Mouse (Mus musculus) cerebellum, postnatal 4 days (tissue): ENCODE data around the gene Robo2.
"Not testable (repeated sequence)": the region's sequence is repeated elsewhere in the genome, so short reads cannot be mapped to it uniquely, and the experiment has no call there.

Source experiments
- DNase-seq, 2 experiments: peaks; one replicate each; pipeline ENCODE4 v3.0.0; 2022; ENCODE audit warnings: low spot score in 2 of 2, mixed read lengths in 1 of 2

Gene Robo2

DNA sequence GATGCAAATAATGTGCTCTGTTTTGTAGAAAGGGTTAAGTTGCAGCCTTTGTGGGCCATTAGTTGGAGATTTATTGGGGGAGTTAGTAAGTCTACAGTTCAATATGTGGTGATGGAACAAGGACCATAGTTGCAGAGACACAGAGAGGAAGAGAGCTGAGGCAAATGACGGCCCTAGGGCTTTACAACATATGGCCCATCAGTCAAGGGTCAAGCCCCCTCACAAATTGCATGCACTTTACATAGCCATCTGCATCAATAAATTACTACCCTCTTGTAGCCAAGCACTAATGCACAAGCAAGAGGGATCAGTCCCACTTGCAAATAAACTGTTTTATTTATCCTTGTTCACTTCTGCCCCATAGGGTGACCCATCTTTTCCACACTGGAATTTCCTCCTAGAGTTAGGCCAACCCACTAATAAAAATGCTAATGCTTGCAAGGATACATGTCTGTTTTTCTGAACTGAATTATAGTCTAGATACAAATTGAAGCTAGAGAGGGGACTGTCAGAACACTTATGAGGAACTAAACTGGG lies 194.7 kb downstream of the Robo2 start:
- no peak for DNase-seq

DNA sequence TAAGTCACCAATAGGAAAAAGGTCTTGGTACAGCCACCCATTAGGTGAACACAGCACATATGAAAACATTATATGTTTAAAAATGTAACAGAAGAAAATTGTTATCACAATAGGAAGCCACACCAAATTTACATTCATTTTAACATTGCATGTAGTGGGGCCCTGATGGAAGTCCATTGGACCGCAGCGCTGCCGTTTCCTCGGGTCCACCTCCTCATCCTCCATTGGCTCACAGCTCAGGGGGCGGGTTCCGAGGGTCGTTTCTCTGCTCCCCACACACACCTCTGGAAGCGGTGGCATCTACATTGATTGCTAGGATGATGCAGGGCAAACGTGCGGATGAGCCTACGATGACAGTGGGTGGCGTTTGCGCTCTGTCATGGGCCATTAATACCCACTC lies 195.8 kb downstream of the Robo2 start:
- no peak for DNase-seq

DNA sequence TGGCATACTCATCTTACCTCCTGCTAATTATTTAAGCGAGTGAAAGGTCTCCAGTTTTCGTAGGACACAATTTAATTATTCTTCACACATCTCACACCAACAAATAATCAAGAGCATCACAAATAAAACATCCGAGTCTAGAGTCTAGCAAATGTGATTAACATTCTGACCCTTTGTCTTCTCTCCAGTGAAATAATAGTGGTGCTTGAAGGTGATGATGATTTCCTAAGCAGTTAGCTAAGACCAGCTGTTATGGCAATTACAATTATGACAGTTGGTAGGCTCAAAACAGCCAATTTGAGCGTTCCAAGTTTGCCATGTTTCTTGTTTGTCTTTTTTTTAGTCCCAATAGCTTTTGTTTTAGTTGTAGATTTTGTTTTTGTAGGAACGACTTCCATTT lies 210.9 kb downstream of the Robo2 start:
- no peak for DNase-seq

DNA sequence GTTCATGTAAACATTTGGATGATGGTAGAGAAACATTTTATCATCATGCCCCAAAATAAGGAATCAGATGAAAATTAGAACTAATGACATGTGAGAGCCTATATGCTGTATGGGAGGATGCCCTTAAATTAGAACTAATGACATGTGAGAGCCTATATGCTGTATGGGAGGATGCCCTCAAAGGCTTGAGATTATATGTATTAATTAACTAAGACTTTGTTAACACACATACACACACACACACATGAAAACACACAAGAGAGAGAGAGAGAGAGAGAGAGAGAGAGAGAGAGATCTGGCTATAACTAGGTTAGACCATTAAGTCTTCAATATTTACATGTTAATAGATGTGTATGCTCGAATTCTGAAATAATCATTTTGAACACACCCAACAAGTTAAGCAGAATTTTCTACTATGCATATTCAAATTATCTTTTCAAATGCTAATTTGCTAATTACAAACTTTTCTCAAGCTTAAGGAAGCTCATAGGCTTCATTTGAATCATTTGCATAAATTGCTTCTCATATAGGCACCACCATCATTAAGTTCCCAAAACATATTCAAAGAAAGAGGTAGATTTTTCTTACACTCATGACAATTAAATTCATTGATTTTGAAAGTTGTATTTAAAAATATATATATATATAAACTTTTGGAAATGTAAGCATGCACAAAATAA lies 211.5 kb downstream of the Robo2 start:
- no peak for DNase-seq

DNA sequence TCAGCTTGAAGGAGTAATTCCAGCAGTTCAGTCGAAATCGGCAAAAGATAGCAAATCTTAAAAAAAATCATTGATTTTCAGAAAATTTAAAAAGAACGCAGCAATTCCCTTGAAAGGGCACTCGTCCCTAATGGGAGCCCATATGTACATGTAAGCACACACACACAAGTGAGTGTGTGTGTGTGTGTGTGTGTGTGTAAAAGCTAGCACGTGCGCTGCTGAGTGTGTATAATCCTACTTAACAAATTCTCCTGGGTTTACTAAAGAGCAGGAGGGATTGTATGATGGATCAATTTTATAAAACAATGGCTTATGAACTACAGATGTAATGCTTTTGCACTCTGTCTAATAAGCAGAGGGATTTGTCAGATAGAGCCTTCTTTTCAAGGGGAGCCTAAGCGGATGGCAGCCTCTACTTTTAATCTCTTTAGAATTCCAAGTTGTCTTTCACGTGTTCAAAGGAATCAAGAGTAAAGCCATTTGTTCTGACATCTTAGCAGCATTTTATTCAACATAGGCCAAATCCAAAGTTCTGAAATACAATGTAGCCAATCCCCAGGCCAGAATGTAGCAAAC lies 218.6 kb downstream of the Robo2 start:
- DNase-seq = no peak

DNA sequence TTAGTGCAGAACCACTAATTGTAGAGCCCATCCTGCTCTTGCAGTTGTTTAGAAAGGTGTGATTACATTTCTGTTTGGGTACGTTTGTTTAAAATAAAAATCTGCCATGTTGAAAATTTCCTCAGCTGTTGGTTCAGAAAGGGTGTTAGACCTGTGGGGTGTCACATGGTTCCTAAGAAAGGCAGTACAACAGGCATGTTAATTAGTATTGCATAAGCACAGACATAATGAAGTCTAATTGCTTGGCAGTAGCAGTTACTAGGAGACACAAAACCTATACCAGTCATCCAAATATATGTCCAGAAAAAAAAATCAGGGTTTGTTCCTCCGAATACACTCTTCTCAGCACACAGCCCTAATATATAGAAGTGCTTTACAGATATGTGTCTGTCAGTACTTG lies 220.0 kb downstream of the Robo2 start:
- no peak for DNase-seq

DNA sequence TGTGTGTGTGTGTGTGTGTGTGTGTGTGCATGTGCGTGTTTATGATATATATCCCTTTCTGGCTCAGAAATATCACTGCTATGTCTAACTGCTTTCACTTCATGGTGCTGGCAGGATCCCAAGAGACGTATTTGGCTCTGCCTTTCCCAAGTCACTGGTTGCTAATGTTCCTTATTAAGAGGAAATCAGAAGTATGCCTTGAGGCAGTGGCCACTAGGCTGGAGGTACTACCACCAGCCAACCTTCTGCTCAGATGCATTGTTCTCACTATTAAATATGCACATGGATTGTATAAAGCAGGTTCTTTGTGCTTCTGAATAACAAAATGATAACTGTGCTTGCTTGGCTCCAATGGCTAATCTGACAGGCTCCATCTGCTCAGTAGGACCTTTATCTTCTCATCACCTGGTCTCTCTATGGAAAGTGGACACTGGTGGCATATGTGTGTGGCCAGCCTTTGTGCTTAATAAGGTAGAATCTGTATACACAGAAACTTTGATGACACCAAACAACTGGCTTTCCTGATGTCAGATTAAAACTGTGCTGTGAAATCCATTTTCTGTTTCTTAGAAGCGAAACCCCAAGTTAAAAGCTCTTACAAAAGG lies 229.0 kb downstream of the Robo2 start:
- DNase-seq = peak in 1 of 2 experiments; percentile 10

DNA sequence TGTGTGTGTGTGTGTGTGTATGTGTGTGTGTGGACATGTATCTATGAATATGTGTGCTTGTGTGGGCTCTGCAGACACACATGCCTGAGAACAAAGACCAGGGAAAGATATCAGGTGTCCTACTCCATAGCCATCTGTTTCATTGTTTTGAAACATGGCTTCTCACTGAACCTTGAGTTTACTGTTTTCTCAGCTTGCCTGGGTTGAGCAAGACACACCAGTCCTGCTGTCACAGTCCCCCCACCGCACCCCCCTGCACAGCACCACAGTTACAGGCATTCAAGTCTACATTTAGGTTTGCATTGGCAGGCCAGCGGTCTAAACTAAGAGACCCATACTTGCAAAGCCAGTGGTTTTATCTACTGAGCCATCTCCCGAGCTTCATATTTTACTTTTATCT lies 239.0 kb downstream of the Robo2 start:
- no peak for DNase-seq

DNA sequence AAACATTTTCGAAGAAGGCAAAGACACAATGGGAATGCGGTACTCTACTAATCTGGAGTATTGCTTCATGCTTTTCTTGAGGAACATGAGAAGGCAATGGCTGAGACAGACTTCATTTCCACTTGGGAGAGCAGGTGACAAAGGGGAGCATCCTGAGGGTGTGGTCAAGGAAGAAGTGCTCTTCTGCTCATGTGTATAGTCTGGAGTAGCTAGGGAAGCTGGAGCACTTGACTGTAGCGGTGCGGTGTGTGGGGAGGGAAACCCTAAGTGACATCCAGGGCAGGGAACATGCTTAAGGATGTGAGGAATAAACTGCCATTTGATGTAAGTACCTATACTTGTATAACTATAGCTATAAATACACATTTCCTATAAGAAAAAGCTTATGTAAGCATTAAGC lies 242.0 kb downstream of the Robo2 start:
- no peak for DNase-seq

DNA sequence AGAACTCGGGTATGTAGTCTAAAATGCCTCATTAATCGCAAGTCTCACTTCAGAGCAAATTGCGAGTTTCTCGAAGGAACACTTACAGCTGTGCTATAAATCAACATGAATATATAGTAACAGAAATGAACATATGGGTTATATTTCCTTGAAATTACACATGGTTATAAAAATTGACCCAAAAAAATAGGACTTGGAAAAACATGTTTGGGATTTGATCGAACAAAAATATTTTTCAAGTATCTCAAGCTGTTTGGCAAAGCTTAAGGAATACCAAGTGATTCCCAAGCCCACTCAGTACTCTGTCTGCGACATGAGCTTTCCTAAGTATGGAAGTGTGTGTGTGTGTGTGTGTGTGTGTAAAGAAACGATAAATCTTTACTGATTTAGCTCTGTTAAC lies 242.5 kb downstream of the Robo2 start:
- DNase-seq = no peak

DNA sequence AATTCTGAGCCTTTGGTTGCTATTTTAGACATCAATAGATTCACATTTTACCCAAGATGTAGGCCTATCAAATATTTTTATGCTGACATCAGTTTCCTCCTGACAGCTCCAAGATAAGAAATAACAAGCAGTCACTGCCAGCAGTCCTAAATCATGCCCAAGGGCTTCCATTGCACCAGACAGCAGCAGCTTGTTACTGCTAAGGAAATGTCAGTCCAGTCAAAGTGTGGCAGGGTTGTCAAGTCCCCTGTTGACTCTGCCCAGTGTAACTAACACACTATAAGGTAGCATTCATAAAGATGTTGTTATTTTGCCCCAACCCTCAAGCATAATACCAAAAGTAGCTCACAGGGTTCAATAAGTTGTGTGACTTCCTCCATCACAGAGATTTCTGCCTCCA lies 243.8 kb downstream of the Robo2 start:
- no peak for DNase-seq

DNA sequence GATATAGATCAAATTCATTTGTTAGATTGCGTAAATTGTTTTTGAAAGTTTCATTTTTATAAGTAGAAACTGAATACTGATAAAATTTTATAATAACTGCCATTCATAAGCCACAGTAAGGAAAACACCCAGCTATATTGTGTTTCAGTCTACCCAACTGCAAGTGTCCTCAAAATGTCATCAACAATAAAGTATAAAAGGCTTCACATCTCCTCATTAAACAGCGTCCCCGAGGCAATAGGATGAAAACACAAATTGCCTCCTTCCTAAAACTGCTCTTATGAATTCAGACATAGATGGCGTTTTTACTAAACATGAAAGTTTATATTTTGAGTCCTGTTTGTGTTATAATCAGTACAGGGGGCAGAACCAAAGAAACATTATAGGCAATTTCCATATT lies 249.6 kb downstream of the Robo2 start:
- no peak for DNase-seq

DNA sequence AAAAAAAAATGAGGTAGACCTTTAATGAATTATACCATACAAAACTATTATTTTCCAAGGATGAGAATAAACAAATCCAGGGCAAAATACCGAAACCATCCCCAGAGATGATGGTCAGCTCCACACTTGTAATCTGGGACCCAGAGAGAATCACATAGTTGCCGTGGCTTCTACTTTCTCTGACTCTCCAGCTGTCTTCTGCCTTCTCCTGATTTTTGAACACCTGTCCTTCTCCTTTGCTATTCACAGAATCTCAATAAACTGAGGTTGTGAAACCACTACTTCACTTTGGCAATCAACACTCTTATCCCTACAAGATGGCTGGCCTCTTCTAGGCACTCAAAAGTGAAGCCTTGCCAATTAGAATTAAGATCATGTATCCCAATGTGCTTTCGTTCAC lies 252.4 kb downstream of the Robo2 start:
- DNase-seq = no peak

DNA sequence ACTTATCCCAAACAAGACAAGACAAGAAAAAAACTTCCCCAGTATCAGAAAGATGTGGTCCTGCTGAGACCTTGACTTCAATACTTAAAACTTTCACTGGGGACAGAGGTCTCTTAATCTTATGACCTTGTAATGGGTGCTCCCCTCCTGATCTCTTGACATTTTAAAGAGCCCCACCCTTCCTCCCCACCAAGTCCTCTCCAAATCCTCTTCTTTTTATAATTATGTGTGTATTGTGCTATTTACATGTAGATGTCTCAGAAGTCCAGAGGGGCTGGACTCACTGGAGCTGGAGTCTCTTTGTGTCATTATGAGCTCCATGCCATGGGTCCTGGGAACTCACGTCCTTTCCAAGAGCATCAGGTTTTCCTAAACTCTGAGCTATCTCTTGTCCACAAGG lies 275.4 kb downstream of the Robo2 start:
- DNase-seq = no peak

DNA sequence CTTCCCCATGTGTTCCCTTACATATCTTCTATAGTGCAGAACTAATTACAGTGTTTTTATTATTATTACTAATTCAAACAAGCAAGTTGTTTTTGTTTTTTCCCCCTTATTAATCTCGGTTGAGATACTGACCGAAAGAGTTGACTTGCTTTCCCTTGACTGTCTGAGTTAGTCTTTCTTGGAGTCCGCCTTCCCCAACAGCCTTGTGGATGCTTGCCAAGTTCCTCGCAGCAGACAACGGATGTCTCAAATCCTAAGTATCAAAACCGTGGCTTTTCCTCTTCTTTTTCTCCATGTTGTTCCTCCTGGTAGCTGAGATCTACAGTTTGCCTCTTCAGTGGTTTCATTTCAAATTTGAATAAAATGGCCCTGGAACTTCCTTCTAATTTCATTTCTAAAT lies 278.8 kb downstream of the Robo2 start:
- peak in 1 of 2 experiments; percentile 40 for DNase-seq

DNA sequence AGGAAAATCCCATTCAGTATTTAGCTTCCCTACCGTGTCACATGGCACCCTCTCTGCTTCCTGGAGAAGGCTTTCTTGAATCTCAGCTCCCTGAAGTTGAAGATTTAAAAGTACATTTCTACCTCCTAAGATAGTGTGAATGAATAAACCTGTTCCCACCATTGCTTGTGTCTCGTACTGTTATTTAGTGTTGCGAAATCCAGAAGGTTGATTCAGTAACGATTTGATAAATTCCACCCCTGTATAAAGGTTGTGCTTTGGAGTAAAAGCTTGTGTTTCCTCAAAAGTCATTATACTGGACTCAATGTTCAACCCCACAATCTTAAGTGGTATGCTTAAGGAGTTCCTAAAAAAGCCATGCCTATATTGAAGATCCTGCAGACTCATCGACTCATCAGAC lies 280.3 kb downstream of the Robo2 start:
- DNase-seq = no peak

DNA sequence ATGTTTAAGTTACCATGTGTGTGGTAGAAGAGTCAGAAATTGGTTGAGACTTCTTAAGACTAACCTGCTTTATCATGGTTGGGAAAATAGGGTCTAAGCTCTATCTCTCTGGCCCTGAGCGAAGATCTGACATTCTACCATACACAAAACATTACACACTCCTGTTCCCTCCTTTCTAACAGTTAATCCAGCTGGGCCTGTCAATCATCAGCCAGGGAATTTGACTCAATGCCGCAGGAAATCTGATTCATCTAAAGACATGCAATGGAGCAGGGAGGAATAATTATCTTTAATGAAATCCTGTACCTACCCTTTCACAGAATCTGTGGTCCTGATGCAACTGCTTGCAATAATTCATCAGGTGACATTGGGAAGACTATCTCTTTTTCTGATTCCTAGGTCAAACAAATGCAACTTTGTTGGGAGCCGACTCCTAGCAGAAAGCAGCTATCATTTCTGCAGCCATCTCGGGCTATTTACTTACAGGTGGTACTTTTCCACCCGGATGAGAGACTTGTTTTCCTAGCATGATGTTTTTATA lies 283.1 kb downstream of the Robo2 start:
- no peak for DNase-seq

DNA sequence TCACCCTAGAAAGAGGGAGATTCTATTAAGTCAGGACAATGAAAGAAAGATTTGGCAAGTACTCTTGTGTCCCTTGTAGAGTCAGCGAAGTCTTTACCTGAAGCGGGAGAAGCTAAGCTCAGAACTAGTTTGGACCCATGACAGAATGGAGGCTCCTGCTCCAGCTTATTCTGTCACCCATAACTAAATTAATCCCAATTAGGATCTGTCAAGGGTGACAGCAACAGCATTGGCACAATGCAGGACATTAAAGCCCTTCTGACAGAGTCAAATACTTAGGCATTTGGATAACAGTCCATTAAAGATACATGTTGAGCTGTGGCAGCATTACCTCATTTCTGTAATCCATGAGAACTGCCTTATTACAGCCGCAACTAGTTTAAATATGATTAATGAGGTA lies 298.5 kb downstream of the Robo2 start:
- DNase-seq = no peak

DNA sequence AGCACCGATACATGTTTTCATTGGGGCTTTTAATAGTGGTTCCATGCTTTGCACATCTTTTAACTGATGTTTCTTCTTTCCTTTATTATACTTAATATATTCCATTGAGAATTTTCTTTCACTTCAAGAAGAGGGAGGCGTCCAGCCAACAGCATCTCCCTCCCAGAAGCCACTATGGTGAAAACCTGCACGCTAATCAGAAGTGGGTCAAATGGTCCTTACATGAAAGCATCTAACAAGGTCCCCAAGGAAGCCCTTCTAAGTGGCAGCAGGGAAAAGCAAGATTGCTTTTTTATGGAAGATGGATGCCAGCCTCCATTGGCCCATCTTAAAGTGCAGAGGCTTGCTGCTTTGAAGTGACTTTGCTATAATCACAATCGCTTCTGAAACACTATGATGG lies 300.5 kb downstream of the Robo2 start:
- DNase-seq = no peak

DNA sequence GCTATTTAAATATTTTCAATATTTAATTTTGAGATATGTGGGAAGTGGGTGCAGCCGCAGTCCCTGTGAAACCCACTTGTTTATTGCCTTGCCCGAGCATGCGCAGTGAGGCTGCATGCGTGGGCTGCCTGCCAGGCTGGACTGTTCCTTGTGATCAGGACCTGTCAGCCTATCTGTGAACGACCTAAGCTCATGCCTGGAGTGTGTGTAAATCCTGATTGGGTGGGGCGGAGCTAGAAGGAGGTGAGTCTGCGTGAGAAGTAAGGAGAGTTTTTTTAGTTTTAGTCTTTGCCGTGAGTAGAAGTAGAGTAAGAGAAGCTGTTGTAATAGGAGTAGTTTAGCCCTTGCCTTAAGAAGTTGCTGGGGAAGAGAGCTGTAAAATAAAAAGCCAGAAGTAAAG lies 307.2 kb downstream of the Robo2 start:
- not testable (repeated sequence) for DNase-seq

DNA sequence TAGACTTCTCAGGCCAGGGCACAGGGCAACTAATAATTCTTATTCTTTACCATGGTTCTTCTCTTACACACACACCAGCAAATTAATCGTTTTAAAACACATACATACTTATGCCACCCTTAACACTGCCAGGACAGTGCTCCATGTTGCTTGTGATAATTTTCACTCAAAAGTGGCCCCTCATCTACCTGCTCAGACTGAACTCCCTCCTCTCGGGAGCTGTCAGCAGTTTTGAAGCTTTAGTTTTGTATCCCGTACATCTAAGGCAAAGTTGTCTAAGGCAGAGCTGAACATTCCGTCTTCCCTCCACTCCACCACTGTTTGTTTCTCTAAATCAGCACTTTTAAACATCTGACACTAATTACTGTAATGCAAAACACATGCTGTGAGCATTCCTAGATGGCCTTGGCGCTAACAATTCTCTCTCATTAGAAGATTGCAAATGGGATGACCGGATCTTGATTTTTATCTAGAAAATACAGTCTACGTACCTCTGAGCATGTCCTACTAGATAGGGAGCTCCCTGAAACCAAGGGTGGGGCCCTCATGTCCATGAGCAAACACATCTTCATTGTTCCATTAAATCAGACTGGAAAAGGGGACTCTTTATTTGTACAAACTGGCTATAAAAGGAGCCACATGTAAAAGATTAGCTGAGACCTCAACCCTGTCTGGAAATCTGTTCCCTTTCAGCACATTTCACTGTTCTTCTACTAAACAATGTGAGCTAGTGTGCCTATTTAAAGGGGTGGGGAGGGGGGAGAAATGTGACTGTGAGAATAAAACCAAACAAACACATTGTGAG lies 318.4 kb downstream of the Robo2 start:
- no peak for DNase-seq

DNA sequence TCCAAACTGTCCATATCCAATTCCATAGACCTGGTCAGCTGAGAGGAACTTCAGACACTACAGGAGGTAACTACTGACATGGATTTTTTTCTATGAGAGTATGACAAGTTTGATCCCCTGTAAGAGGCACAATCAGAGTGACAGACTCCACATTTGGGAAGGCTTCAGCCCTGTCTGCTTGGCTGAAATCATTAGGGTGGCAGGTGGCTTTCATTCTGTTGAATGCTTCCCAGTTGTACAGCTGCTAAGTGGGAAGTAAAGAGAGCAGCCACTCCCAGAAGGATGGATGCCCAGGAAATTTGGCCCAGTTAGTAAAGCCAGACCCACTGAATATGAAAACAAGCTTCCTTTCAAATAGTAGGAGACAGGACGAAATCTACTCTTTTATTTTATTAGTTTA lies 321.7 kb downstream of the Robo2 start:
- peak in 1 of 2 experiments; percentile 53 for DNase-seq
